Mouse (Mus musculus): Measurements from ENCODE around the gene Gm28048. TPM values are rescaled to one million over a fixed set of nuclear protein-coding genes. Genes with fewer than 3 reads are reported as not detected.
A peak's percentile ranks its signal among the peaks of the same experiment; 100 is the strongest.

The Gm28048 gene
- polyA plus RNA-seq, 1 experiment = 0.05 TPM

GRCm38 (mm10) chr11:23008181-23008823 lies 26.4 kb upstream of the Gm28048 start:
- TF ChIP-seq POLR2A (IDR thresholded peaks at IDR 0.05; ENCODE audit: low read depth, low read length) (no peak; the same call in 1 of the 2 replicates), CTCF (IDR thresholded peaks at IDR 0.05; ENCODE audit: extremely low read depth, insufficient read depth, insufficient read length, insufficient replicate concordance) (no peak)
- under 1% methylated on average over 40 of the region's 40 CpGs for WGBS

GRCm38 (mm10) chr11:23007481-23008180 lies 25.7 kb upstream of the Gm28048 start, which contains the start of gene Fam161a:
TSS of gene Fam161a (plus strand) at chr11:23007531.
- DNase-seq (ENCODE audit: low read depth in 1 of 2, low spot score in 2 of 2) = peak; percentile 72 to 88
- Histone ChIP-seq H3K27ac (ENCODE audit: insufficient read depth, low read length) (peak within 1 kb of the TSS; percentile 77), H3K27me3 (ENCODE audit: control insufficient read depth, insufficient read depth, low read length) (no peaks in the 10 kb centered on the region), H3K36me3 (ENCODE audit: control insufficient read depth, insufficient read depth, low read length) (peaks cover 9% of the 10 kb centered on the region), H3K4me3 (ENCODE audit: extremely low read depth, insufficient read depth, insufficient read length) (peak within 1 kb of the TSS; percentile 81), H3K4me1 (ENCODE audit: control insufficient read depth, insufficient read depth, insufficient read length) (peaks cover 2% of the 10 kb centered on the region; the same call in 1 of the 2 replicates)
- WGBS = 1% methylated on average over 22 of the region's 22 CpGs
- no peak for TF ChIP-seq POLR2A (IDR thresholded peaks at IDR 0.05; ENCODE audit: low read depth, low read length)
- TF ChIP-seq CTCF (IDR thresholded peaks at IDR 0.05; ENCODE audit: extremely low read depth, insufficient read depth, insufficient read length, insufficient replicate concordance) = no peak

More at GRCm38 (mm10) chr11:23008181-23008823, 26.4 kb upstream of the Gm28048 start:
- Histone ChIP-seq H3K36me3 (ENCODE audit: control insufficient read depth, insufficient read depth, low read length) (peaks cover 8% of the 10 kb centered on the region), H3K27ac (ENCODE audit: insufficient read depth, low read length) (peak overlapping the region; percentile 77), H3K4me3 (ENCODE audit: extremely low read depth, insufficient read depth, insufficient read length) (peak overlapping the region; percentile 81), H3K4me1 (ENCODE audit: control insufficient read depth, insufficient read depth, insufficient read length) (peaks cover 2% of the 10 kb centered on the region; the same call in 1 of the 2 replicates), H3K27me3 (ENCODE audit: control insufficient read depth, insufficient read depth, low read length) (no peaks in the 10 kb centered on the region)
- DNase-seq (ENCODE audit: low read depth in 1 of 2, low spot score in 2 of 2) = peak; percentile 59 to 74

- peak overlapping the region; percentile 68 for H3K27ac ChIP-seq (ENCODE audit: insufficient read depth, low read length)
- H3K4me1 ChIP-seq (ENCODE audit: control insufficient read depth, insufficient read depth, insufficient read length) = peaks cover 2% of the 10 kb centered on the region; the same call in 1 of the 2 replicates
- no peak for TF ChIP-seq POLR2A (IDR thresholded peaks at IDR 0.05; ENCODE audit: low read depth, low read length)
- TF ChIP-seq CTCF (IDR thresholded peaks at IDR 0.05; ENCODE audit: extremely low read depth, insufficient read depth, insufficient read length, insufficient replicate concordance) = no peak
- H3K27me3 ChIP-seq (ENCODE audit: control insufficient read depth, insufficient read depth, low read length) = no peaks in the 10 kb centered on the region
- no peak for DNase-seq (ENCODE audit: low read depth in 1 of 2, low spot score in 2 of 2)
- H3K4me3 ChIP-seq (ENCODE audit: extremely low read depth, insufficient read depth, insufficient read length) = peak overlapping the region; percentile 50; the same call in 1 of the 2 replicates
- H3K36me3 ChIP-seq (ENCODE audit: control insufficient read depth, insufficient read depth, low read length) = peaks cover 15% of the 10 kb centered on the region
- 8% methylated on average over 6 of the region's 6 CpGs for WGBS
Measured at GRCm38 (mm10) chr11:23007166-23007480, 25.2 kb upstream of the Gm28048 start.

GRCm38 (mm10) chr11:23005276-23005675 lies 23.4 kb upstream of the Gm28048 start:
- peaks cover 25% of the 10 kb centered on the region for H3K36me3 ChIP-seq (ENCODE audit: control insufficient read depth, insufficient read depth, low read length)
- WGBS = 88% methylated on average over 1 of the region's 1 CpGs

GRCm38 (mm10) chr11:22998308-22998707 lies 16.4 kb upstream of the Gm28048 start:
- H3K4me3 ChIP-seq (ENCODE audit: extremely low read depth, insufficient read depth, insufficient read length) = no peak overlapping the region
- H3K27me3 ChIP-seq (ENCODE audit: control insufficient read depth, insufficient read depth, low read length) = no peaks in the 10 kb centered on the region
- 65% methylated on average over 1 of the region's 1 CpGs for WGBS
- H3K4me1 ChIP-seq (ENCODE audit: control insufficient read depth, insufficient read depth, insufficient read length) = no peaks in the 10 kb centered on the region
- H3K36me3 ChIP-seq (ENCODE audit: control insufficient read depth, insufficient read depth, low read length) = peaks cover 51% of the 10 kb centered on the region
- no peak for TF ChIP-seq POLR2A (IDR thresholded peaks at IDR 0.05; ENCODE audit: low read depth, low read length)
- TF ChIP-seq CTCF (IDR thresholded peaks at IDR 0.05; ENCODE audit: extremely low read depth, insufficient read depth, insufficient read length, insufficient replicate concordance) = no peak
- no peak overlapping the region for H3K27ac ChIP-seq (ENCODE audit: insufficient read depth, low read length)
- DNase-seq (ENCODE audit: low read depth in 1 of 2, low spot score in 2 of 2) = no peak

More at GRCm38 (mm10) chr11:23005276-23005675, 23.4 kb upstream of the Gm28048 start:
- no peak for TF ChIP-seq CTCF (IDR thresholded peaks at IDR 0.05; ENCODE audit: extremely low read depth, insufficient read depth, insufficient read length, insufficient replicate concordance)
- H3K4me3 ChIP-seq (ENCODE audit: extremely low read depth, insufficient read depth, insufficient read length) = no peak overlapping the region
- no peaks in the 10 kb centered on the region for H3K27me3 ChIP-seq (ENCODE audit: control insufficient read depth, insufficient read depth, low read length)
- DNase-seq (ENCODE audit: low read depth in 1 of 2, low spot score in 2 of 2) = no peak
- H3K4me1 ChIP-seq (ENCODE audit: control insufficient read depth, insufficient read depth, insufficient read length) = peaks cover 2% of the 10 kb centered on the region; the same call in 1 of the 2 replicates
- no peak overlapping the region for H3K27ac ChIP-seq (ENCODE audit: insufficient read depth, low read length)

- no peak for DNase-seq (ENCODE audit: low read depth in 1 of 2, low spot score in 2 of 2)
- peaks cover 33% of the 10 kb centered on the region for H3K36me3 ChIP-seq (ENCODE audit: control insufficient read depth, insufficient read depth, low read length)
- H3K27ac ChIP-seq (ENCODE audit: insufficient read depth, low read length) = no peak overlapping the region
- WGBS = 94% methylated on average over 4 of the region's 4 CpGs
- no peak overlapping the region for H3K4me3 ChIP-seq (ENCODE audit: extremely low read depth, insufficient read depth, insufficient read length)
- no peaks in the 10 kb centered on the region for H3K27me3 ChIP-seq (ENCODE audit: control insufficient read depth, insufficient read depth, low read length)
- H3K4me1 ChIP-seq (ENCODE audit: control insufficient read depth, insufficient read depth, insufficient read length) = peaks cover 4% of the 10 kb centered on the region
- TF ChIP-seq CTCF (IDR thresholded peaks at IDR 0.05; ENCODE audit: extremely low read depth, insufficient read depth, insufficient read length, insufficient replicate concordance) (no peak), POLR2A (IDR thresholded peaks at IDR 0.05; ENCODE audit: low read depth, low read length) (no peak)
Measured at GRCm38 (mm10) chr11:22995461-22995860, 13.6 kb upstream of the Gm28048 start.
